Mouse (Mus musculus): ENCODE data around the gene Hs3st1.
"Not testable (repeated sequence)": the region's sequence is repeated elsewhere in the genome, so short reads cannot be mapped to it uniquely, and the experiment has no call there.

GRCm38 (mm10) chr5:39755375-39755774 is at the start of gene Hs3st1:
- TF ChIP-seq POLR2A (IDR thresholded peaks at IDR 0.05; ENCODE audit: low read depth, low read length); CTCF (IDR thresholded peaks at IDR 0.05; ENCODE audit: borderline replicate concordance, insufficient read depth, low read length): not testable (repeated sequence)
